Mouse (Mus musculus): ENCODE results near the gene Lsm2. TPM values are rescaled to one million over a fixed set of nuclear protein-coding genes. Genes with fewer than 3 reads are reported as not detected.
"Not testable (repeated sequence)": the region's sequence is repeated elsewhere in the genome, so short reads cannot be mapped to it uniquely, and the experiment has no call there.

The Lsm2 gene
- polyA plus RNA-seq, 1 experiment from 2014 or later, result 163 TPM

- not testable (repeated sequence) for ATAC-seq (ENCODE audit: insufficient number of reproducible peaks, low FRiP score, low TSS enrichment, low read depth)
These were observed 24.4 kb upstream of the Lsm2 start for GRCm38 (mm10) chr17:34957291-34957690.

GRCm38 (mm10) chr17:34957966-34958365 is 23.7 kb upstream of the Lsm2 start:
- not testable (repeated sequence) for H3K9ac ChIP-seq; ATAC-seq (ENCODE audit: insufficient number of reproducible peaks, low FRiP score, low TSS enrichment, low read depth); H3K4me3 ChIP-seq (replicated peaks); H3K4me1 ChIP-seq; H3K27me3 ChIP-seq; H3K9me3 ChIP-seq (replicated peaks); H3K36me3 ChIP-seq; H3K4me2 ChIP-seq (replicated peaks); H3K27ac ChIP-seq (replicated peaks)
- WGBS, result 32% methylated on average over 29 of the region's 40 CpGs

More at GRCm38 (mm10) chr17:34957291-34957690, 24.4 kb upstream of the Lsm2 start:
- H3K36me3 ChIP-seq; H3K27me3 ChIP-seq; H3K4me3 ChIP-seq (replicated peaks); H3K4me1 ChIP-seq; H3K27ac ChIP-seq (replicated peaks); H3K9me3 ChIP-seq (replicated peaks); H3K9ac ChIP-seq: not testable (repeated sequence)
- peak overlapping the region; percentile 21; the same call in 1 of the 2 replicates for H3K4me2 ChIP-seq (replicated peaks)
- 16% methylated on average over 38 of the region's 40 CpGs for WGBS

- peak overlapping the region; percentile 56 for H3K4me2 ChIP-seq (replicated peaks)
- WGBS, result under 1% methylated on average over 32 of the region's 47 CpGs
- ATAC-seq (ENCODE audit: insufficient number of reproducible peaks, low FRiP score, low TSS enrichment, low read depth), result peak; percentile 2; the same call in 1 of the 2 replicates
These were observed 22.9 kb upstream of the Lsm2 start for GRCm38 (mm10) chr17:34958734-34959129.

DNA sequence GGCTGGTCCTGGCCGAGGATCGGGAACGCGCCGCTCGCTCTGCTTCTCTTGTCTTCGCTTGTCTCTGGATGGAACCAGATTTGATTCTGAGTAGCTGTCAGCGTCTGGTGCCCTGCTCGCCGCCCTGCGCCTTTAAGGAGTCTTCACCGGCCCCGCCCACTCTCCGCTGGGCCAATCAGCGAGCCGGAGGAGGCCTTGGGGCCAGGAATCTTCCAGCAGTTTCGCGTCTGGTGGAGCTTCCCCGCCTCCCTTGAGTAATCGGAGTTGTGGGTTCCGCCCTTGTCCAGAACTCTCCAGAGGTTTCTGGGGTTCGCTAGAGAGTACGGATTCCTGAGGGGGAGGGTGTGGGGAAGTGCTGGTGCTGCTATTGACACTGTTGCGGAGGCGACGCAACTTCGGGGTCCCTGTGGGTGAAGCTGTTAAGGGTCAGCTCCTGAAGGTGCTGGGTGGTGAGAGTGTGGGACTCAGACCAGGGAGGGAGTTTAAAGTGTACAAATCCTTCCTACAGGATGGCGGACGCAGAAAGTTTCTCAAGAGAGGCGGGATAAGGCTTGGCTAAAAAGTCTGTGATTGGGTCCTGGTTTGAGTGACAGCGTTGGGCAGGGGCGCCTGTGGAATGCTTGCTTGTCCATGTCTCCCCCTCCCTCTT is 22.4 kb upstream of the Lsm2 start, which contains the start of gene Hspa1b:
Gene Hspa1b (minus strand): TSS at position 109 of the 649 bp plus-strand sequence.
- peak; percentile 92 for ATAC-seq (ENCODE audit: insufficient number of reproducible peaks, low FRiP score, low TSS enrichment, low read depth)
- Histone ChIP-seq H3K27ac (replicated peaks) (peak within 1 kb of the TSS; percentile 99), H3K4me3 (replicated peaks) (peak within 1 kb of the TSS; percentile 57), H3K9ac (peak within 1 kb of the TSS; percentile 41), H3K4me2 (replicated peaks) (peak within 1 kb of the TSS; percentile 56)
- not testable (repeated sequence) for H3K4me1 ChIP-seq; H3K9me3 ChIP-seq (replicated peaks); H3K27me3 ChIP-seq; H3K36me3 ChIP-seq
- WGBS, result 0% methylated on average over 30 of the region's 32 CpGs

More at GRCm38 (mm10) chr17:34958734-34959129, 22.9 kb upstream of the Lsm2 start:
- H3K9me3 ChIP-seq (replicated peaks); H3K27ac ChIP-seq (replicated peaks); H3K36me3 ChIP-seq; H3K9ac ChIP-seq; H3K27me3 ChIP-seq; H3K4me1 ChIP-seq: not testable (repeated sequence)
- peak overlapping the region; percentile 57 for H3K4me3 ChIP-seq (replicated peaks)

DNA sequence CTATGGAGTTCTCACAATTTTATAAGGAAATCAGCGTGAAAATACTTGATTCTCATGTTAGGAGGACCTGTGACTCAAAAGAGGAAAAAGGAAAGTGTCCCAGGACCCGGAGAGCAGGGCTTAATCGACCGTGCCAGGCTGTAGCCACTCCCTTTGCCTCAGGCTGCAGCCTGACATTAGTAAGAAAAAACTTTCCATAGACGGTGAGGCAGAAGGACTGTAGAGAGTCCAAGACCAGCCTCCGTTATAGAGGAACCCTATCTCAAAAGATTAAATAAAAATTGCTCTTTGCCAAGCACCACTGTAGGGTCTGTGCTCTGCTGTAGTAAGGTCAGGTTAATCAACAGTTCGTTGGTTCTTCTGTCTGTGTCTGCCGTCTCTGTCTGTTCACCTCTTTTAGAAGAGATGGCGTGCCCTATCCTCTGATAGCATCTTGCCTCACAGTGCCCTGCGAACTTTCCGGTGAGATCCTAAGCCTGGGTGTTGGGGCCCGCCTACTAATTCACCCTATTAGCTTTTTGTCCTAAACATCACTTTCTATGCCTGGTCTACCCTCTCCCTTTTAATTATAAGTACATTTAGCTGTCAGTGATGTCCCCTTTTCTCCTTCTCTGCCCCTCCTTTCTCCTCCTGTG is 21.7 kb upstream of the Lsm2 start:
- Histone ChIP-seq H3K27ac (replicated peaks) (peak overlapping the region; percentile 99), H3K9ac (peak overlapping the region; percentile 41; the same call in 1 of the 2 replicates), H3K4me1 (peaks cover 17% of the 10 kb centered on the region), H3K4me3 (replicated peaks) (peak overlapping the region; percentile 57), H3K27me3 (no peaks in the 10 kb centered on the region), H3K9me3 (replicated peaks) (no peaks in the 10 kb centered on the region), H3K36me3 (no peaks in the 10 kb centered on the region), H3K4me2 (replicated peaks) (peak overlapping the region; percentile 56)
- ATAC-seq (ENCODE audit: insufficient number of reproducible peaks, low FRiP score, low TSS enrichment, low read depth), result no peak; the same call in 1 of the 2 replicates
- 12% methylated on average over 12 of the region's 12 CpGs for WGBS

DNA sequence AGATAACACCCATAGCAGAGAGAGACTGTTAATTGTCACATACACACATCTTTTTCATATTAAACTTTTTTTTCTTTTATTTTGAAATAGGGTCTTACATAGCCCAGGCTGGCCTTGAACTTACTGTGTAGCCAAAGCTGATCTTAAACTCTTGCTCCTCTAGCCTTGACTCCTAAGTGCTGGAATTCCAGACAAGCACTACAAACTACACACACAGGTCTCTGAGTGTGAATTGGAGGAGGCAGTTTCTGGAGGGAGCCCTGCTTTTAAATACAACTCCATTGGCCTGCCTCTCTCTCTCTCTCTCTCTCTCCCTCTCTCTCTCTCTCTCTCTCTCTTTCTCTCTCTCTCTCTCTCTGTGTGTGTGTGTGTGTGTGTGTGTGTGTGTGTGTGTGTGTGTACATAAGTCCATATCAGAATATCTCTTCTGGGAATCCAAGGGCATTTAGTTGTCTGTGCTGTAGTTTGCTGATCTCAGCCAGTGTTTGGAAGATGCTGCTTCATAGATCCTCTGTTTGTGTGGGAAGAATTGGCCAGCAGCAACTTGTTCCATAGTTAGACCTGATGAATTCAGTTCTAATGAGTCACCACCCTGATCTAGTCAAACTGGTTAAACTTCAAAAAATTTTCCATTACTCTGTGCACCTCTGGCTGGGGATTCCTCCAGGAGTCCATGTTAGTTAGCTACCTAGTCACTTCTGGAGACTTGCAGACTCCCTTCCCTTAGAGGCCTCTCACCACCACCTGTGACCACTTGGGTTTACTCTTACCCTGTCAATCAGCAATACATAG is 20.8 kb upstream of the Lsm2 start:
- Histone ChIP-seq H3K9me3 (replicated peaks) (no peaks in the 10 kb centered on the region), H3K9ac (no peak overlapping the region), H3K27ac (replicated peaks) (peak overlapping the region; percentile 99), H3K4me2 (replicated peaks) (no peak overlapping the region), H3K36me3 (no peaks in the 10 kb centered on the region), H3K27me3 (no peaks in the 10 kb centered on the region), H3K4me1 (peaks cover 24% of the 10 kb centered on the region), H3K4me3 (replicated peaks) (no peak overlapping the region)
- ATAC-seq (ENCODE audit: insufficient number of reproducible peaks, low FRiP score, low TSS enrichment, low read depth), result no peak

DNA sequence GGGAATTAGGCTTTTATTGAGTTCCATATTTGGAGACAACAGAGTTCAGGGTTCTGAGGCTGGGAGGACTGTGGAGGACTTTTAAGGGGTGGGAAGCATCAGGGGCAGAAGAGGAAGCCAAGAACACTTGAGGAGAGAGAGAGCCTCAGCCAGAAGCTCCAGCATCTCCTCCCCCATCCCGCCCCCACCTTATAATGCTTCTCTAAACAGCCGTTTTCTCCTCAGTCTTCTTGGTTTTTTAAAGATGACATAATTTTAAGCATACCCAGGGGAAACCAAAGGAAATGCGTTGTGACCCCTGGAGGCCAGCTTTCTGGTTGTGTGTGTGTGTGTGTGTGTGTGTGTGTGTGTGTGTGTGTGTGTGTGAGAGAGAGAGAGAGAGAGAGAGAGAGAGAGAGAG is 19.5 kb upstream of the Lsm2 start:
- H3K36me3 ChIP-seq, result no peaks in the 10 kb centered on the region
- no peak overlapping the region for H3K9ac ChIP-seq
- no peak overlapping the region for H3K4me3 ChIP-seq (replicated peaks)
- WGBS, result 20% methylated on average over 3 of the region's 3 CpGs
- peaks cover 24% of the 10 kb centered on the region for H3K4me1 ChIP-seq
- peak overlapping the region; percentile 99 for H3K27ac ChIP-seq (replicated peaks)
- ATAC-seq (ENCODE audit: insufficient number of reproducible peaks, low FRiP score, low TSS enrichment, low read depth), result no peak
- H3K27me3 ChIP-seq, result no peaks in the 10 kb centered on the region
- H3K9me3 ChIP-seq (replicated peaks), result no peaks in the 10 kb centered on the region
- no peak overlapping the region for H3K4me2 ChIP-seq (replicated peaks)

DNA sequence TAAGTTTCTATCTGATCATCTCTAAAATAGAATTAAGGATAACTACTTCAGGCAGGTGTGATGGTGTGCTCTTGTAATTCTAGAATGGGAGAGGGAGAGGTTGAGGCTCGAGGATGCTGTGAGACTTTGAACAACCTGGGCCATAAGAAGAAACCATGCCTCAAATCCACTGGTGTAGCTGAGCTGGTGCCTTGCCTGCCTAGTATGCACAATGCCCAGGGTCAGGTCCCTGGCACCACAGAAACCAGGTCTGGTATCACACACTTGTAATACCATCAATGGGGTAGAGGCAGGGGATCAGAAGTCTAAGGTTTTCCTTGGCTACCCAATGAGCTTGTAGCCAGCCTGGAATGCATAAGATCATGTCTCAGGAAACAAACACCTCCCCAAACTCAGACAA is 18.8 kb upstream of the Lsm2 start:
- 36% methylated on average over 1 of the region's 1 CpGs for WGBS
- 0 out of 2 replicates have a peak, but pooled peaks cover 5% of the 10 kb centered on the region for H3K27me3 ChIP-seq

GRCm38 (mm10) chr17:34964640-34965049 is 17.0 kb upstream of the Lsm2 start:
- Histone ChIP-seq H3K4me2 (replicated peaks) (no peak overlapping the region), H3K36me3 (no peaks in the 10 kb centered on the region), H3K27me3 (peaks cover 22% of the 10 kb centered on the region), H3K27ac (replicated peaks) (peak overlapping the region; percentile 74), H3K9ac (no peak overlapping the region), H3K4me3 (replicated peaks) (no peak overlapping the region), H3K9me3 (replicated peaks) (no peaks in the 10 kb centered on the region), H3K4me1 (peaks cover 27% of the 10 kb centered on the region)
- WGBS, result 26% methylated on average over 1 of the region's 1 CpGs
- no peak for ATAC-seq (ENCODE audit: insufficient number of reproducible peaks, low FRiP score, low TSS enrichment, low read depth)

More for the DNA sequence above, 18.8 kb upstream of the Lsm2 start:
- peaks cover 24% of the 10 kb centered on the region for H3K4me1 ChIP-seq
- peak overlapping the region; percentile 36 for H3K27ac ChIP-seq (replicated peaks)
- ATAC-seq (ENCODE audit: insufficient number of reproducible peaks, low FRiP score, low TSS enrichment, low read depth), result no peak
- no peaks in the 10 kb centered on the region for H3K9me3 ChIP-seq (replicated peaks)
- H3K9ac ChIP-seq, result no peak overlapping the region
- no peaks in the 10 kb centered on the region for H3K36me3 ChIP-seq
- H3K4me2 ChIP-seq (replicated peaks), result no peak overlapping the region
- H3K4me3 ChIP-seq (replicated peaks), result no peak overlapping the region

GRCm38 (mm10) chr17:34965627-34966026 is 16.0 kb upstream of the Lsm2 start:
- Histone ChIP-seq H3K27ac (replicated peaks) (peak overlapping the region; percentile 74), H3K27me3 (peaks cover 25% of the 10 kb centered on the region), H3K4me3 (replicated peaks) (no peak overlapping the region), H3K4me2 (replicated peaks) (no peak overlapping the region), H3K9ac (no peak overlapping the region), H3K9me3 (replicated peaks) (no peaks in the 10 kb centered on the region), H3K4me1 (peaks cover 18% of the 10 kb centered on the region; the same call in 1 of the 2 replicates), H3K36me3 (no peaks in the 10 kb centered on the region)
- 55% methylated on average over 5 of the region's 5 CpGs for WGBS
- no peak for ATAC-seq (ENCODE audit: insufficient number of reproducible peaks, low FRiP score, low TSS enrichment, low read depth)

DNA sequence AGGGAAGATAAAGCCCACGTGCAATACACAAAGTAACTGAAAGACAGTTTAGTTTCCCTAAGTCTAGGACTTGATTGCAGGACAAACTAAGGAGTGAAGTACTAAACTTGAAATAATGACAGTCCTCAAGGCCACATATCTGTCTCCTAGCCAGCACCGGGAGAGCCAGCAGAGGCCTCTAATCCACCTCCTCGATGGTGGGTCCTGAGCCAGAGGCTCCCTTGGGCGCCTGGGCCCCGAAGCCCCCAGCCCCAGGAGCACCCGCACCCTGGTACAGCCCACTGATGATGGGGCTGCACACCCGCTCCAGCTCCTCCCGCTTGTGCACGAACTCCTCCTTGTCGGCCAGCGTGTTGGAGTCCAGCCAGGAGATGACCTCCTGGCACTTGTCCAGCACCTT is 11.8 kb upstream of the Lsm2 start, which contains the start of gene Gm20481:
Gene Gm20481 (plus strand): TSS at position 91 of the 400 bp plus-strand sequence.
- not testable (repeated sequence) for H3K9ac ChIP-seq; H3K4me3 ChIP-seq (replicated peaks); H3K9me3 ChIP-seq (replicated peaks); ATAC-seq (ENCODE audit: insufficient number of reproducible peaks, low FRiP score, low TSS enrichment, low read depth); H3K27ac ChIP-seq (replicated peaks); H3K4me2 ChIP-seq (replicated peaks); H3K36me3 ChIP-seq
- Histone ChIP-seq H3K4me1 (peaks cover 19% of the 10 kb centered on the region), H3K27me3 (peaks cover 25% of the 10 kb centered on the region)
- 67% methylated on average over 8 of the region's 11 CpGs for WGBS
